Mouse (Mus musculus): ENCODE results near the gene Gm20877. TPM values are rescaled to one million over a fixed set of nuclear protein-coding genes. Genes with fewer than 3 reads are reported as not detected.
"Not testable (repeated sequence)": the region's sequence is repeated elsewhere in the genome, so short reads cannot be mapped to it uniquely, and the experiment has no call there.

Gene Gm20877
- not detected for polyA plus RNA-seq (2017; shearing (Covaris generic))

DNA sequence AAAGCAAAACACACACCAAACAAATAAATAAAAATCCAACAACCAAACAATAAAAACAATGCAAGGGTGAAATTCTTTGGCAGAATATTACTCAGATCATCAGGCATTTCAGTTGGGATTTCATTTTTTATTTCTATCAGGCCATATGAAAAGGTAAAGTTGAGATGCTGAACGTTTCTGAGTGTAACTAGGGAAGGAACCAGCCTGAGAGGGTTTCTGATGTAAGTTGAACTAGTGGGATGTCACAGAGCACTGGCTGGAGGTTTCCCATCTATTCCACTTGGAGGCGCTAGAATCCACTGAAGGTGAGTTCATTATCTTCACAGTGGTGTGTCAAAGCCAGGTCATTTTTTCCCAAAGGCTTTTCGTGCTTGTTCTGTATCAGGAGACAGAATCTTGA is at the start of gene Gm20877:
Gm20877 (plus strand) TSS at position 301 of the 400 bp plus-strand sequence.
- ATAC-seq: not testable (repeated sequence)

Measured in CD4-positive, CD25-positive, alpha-beta regulatory T cell, adult 4 months (primary cell).